Mouse (Mus musculus): ENCODE measurements at regions not wholly inside any gene's neighbourhood (a gene's known extent, or its start where the extent isn't known, plus 50 kb on each side); places are given as distances from the start of the nearest gene placed in this dataset.
A peak's percentile ranks its signal among the peaks of the same experiment; 100 is the strongest.

- no peak for TF ChIP-seq CTCF (IDR thresholded peaks at IDR 0.05; ENCODE audit: low read depth)
- no peak for TF ChIP-seq EP300 (IDR thresholded peaks at IDR 0.05; ENCODE audit: low read depth)
Observed at GRCm38 (mm10) chr8:112189698-112190097, 174.9 kb upstream of the Gm6793 start.

GRCm38 (mm10) chr8:112170184-112170583, 155.3 kb upstream of the Gm6793 start:
- Histone ChIP-seq H3K4me3 (ENCODE audit: low read depth, low read length) (no peak overlapping the region), H3K27me3 (ENCODE audit: insufficient read depth, low read length) (no peaks in the 10 kb centered on the region), H3K9ac (replicated peaks) (no peak overlapping the region), H3K27ac (ENCODE audit: low read depth) (no peak overlapping the region), H3K36me3 (replicated peaks; ENCODE audit: insufficient read depth, low read length) (no peaks in the 10 kb centered on the region), H3K9me3 (ENCODE audit: low read length) (no peaks in the 10 kb centered on the region), H3K4me2 (ENCODE audit: low read depth, low read length) (no peak overlapping the region), H3K4me1 (ENCODE audit: insufficient read depth) (no peaks in the 10 kb centered on the region)
- DNase-seq (no peak), ATAC-seq (no peak)
- 96% methylated on average over 1 of the region's 1 CpGs for WGBS (ENCODE audit: insufficient replicate concordance)
- no peak for TF ChIP-seq CTCF (IDR thresholded peaks at IDR 0.05; ENCODE audit: low read depth)
- no peak for TF ChIP-seq EP300 (IDR thresholded peaks at IDR 0.05; ENCODE audit: low read depth)

More at GRCm38 (mm10) chr8:112189698-112190097, 174.9 kb upstream of the Gm6793 start:
- ATAC-seq = no peak
- no peak overlapping the region for H3K4me2 ChIP-seq (ENCODE audit: low read depth, low read length)
- no peaks in the 10 kb centered on the region for H3K27me3 ChIP-seq (ENCODE audit: insufficient read depth, low read length)
- H3K9ac ChIP-seq (replicated peaks) = no peak overlapping the region
- no peak overlapping the region for H3K4me3 ChIP-seq (ENCODE audit: low read depth, low read length)
- H3K4me1 ChIP-seq (ENCODE audit: insufficient read depth) = no peaks in the 10 kb centered on the region
- no peak for DNase-seq
- 16% methylated on average over 2 of the region's 2 CpGs for WGBS (ENCODE audit: insufficient replicate concordance)
- no peaks in the 10 kb centered on the region for H3K36me3 ChIP-seq (replicated peaks; ENCODE audit: insufficient read depth, low read length)
- no peak overlapping the region for H3K27ac ChIP-seq (ENCODE audit: low read depth)
- no peaks in the 10 kb centered on the region; the same call in 1 of the 2 replicates for H3K9me3 ChIP-seq (ENCODE audit: low read length)

DNA sequence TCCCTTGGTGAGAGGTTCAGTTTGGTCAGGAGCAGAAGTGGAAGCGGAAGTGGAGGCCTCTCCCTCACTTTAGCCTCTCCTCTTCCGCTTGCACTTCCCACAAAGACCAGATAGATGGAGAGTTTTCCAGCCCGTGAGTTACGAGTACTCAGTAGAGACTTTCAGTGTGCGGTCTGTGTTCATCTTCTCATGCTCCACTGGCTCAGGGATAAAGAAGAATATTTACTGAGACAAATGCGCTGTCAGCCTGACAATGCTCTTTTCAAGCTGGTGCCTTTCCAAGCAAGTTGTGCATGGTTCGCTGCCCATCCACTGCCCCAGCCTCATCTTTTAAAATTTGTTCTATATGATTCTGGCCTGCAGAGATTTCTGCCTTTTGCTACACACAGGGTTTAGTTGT, 141.8 kb upstream of the Gm6793 start:
- Histone ChIP-seq H3K4me2 (ENCODE audit: low read depth, low read length) (no peak overlapping the region), H3K9ac (replicated peaks) (no peak overlapping the region), H3K27ac (ENCODE audit: low read depth) (no peak overlapping the region), H3K4me1 (ENCODE audit: insufficient read depth) (no peaks in the 10 kb centered on the region), H3K9me3 (ENCODE audit: low read length) (no peaks in the 10 kb centered on the region; the same call in 1 of the 2 replicates), H3K4me3 (ENCODE audit: low read depth, low read length) (no peak overlapping the region), H3K27me3 (ENCODE audit: insufficient read depth, low read length) (no peaks in the 10 kb centered on the region), H3K36me3 (replicated peaks; ENCODE audit: insufficient read depth, low read length) (no peaks in the 10 kb centered on the region)
- TF ChIP-seq EP300 (IDR thresholded peaks at IDR 0.05; ENCODE audit: low read depth) (no peak), CTCF (IDR thresholded peaks at IDR 0.05; ENCODE audit: low read depth) (no peak)
- 83% methylated on average over 7 of the region's 7 CpGs for WGBS (ENCODE audit: insufficient replicate concordance)
- ATAC-seq (no peak), DNase-seq (no peak)

DNA sequence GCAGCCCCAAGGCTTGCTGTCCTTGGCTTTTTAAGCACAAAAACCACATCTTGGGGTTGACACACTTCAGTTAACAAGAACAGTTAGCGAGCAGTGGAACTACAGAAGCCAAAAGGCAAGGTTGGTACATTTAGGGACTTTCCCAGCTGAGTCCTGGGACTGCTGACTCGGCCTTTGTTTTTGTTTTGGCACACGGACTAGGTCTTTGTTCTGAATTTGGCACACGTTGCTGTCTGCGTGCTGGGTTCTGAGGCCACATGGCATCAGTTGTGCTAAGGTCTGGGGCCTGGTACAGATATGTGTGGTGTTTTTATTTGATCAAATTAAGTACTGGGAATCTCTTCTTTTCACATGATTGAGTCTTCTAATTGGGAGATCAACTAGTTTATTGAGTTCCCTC, 124.1 kb upstream of the Gm6793 start:
- ATAC-seq (no peak), DNase-seq (no peak)
- H3K27ac ChIP-seq (ENCODE audit: low read depth) = no peak overlapping the region
- H3K4me3 ChIP-seq (ENCODE audit: low read depth, low read length) = no peak overlapping the region
- 60% methylated on average over 5 of the region's 5 CpGs for WGBS (ENCODE audit: insufficient replicate concordance)
- no peak overlapping the region for H3K4me2 ChIP-seq (ENCODE audit: low read depth, low read length)
- H3K36me3 ChIP-seq (replicated peaks; ENCODE audit: insufficient read depth, low read length) = no peaks in the 10 kb centered on the region
- H3K9ac ChIP-seq (replicated peaks) = no peak overlapping the region
- H3K27me3 ChIP-seq (ENCODE audit: insufficient read depth, low read length) = no peaks in the 10 kb centered on the region
- peaks cover 3% of the 10 kb centered on the region; the same call in 1 of the 2 replicates for H3K9me3 ChIP-seq (ENCODE audit: low read length)
- TF ChIP-seq CTCF (IDR thresholded peaks at IDR 0.05; ENCODE audit: low read depth) (no peak), EP300 (IDR thresholded peaks at IDR 0.05; ENCODE audit: low read depth) (no peak)
- no peaks in the 10 kb centered on the region for H3K4me1 ChIP-seq (ENCODE audit: insufficient read depth)

- no peak overlapping the region for H3K9ac ChIP-seq (replicated peaks)
- no peaks in the 10 kb centered on the region for H3K36me3 ChIP-seq (replicated peaks; ENCODE audit: insufficient read depth, low read length)
- 0 out of 2 replicates have a peak, but pooled peaks cover 3% of the 10 kb centered on the region for H3K9me3 ChIP-seq (ENCODE audit: low read length)
- no peaks in the 10 kb centered on the region for H3K27me3 ChIP-seq (ENCODE audit: insufficient read depth, low read length)
- DNase-seq (no peak), ATAC-seq (no peak)
- H3K4me1 ChIP-seq (ENCODE audit: insufficient read depth) = no peaks in the 10 kb centered on the region
- no peak overlapping the region for H3K27ac ChIP-seq (ENCODE audit: low read depth)
- 58% methylated on average over 2 of the region's 2 CpGs for WGBS (ENCODE audit: insufficient replicate concordance)
- TF ChIP-seq CTCF (IDR thresholded peaks at IDR 0.05; ENCODE audit: low read depth) (no peak), EP300 (IDR thresholded peaks at IDR 0.05; ENCODE audit: low read depth) (no peak)
- no peak overlapping the region for H3K4me3 ChIP-seq (ENCODE audit: low read depth, low read length)
- no peak overlapping the region for H3K4me2 ChIP-seq (ENCODE audit: low read depth, low read length)
Observed at GRCm38 (mm10) chr8:112130196-112130595, 115.4 kb upstream of the Gm6793 start.

- no peaks in the 10 kb centered on the region for H3K4me1 ChIP-seq (ENCODE audit: insufficient read depth)
- 0 out of 2 replicates have a peak, but pooled peaks cover 3% of the 10 kb centered on the region for H3K9me3 ChIP-seq (ENCODE audit: low read length)
- no peak overlapping the region for H3K9ac ChIP-seq (replicated peaks)
- H3K27me3 ChIP-seq (ENCODE audit: insufficient read depth, low read length) = no peaks in the 10 kb centered on the region
- no peak overlapping the region for H3K4me2 ChIP-seq (ENCODE audit: low read depth, low read length)
- H3K4me3 ChIP-seq (ENCODE audit: low read depth, low read length) = no peak overlapping the region
- no peaks in the 10 kb centered on the region for H3K36me3 ChIP-seq (replicated peaks; ENCODE audit: insufficient read depth, low read length)
- no peak overlapping the region for H3K27ac ChIP-seq (ENCODE audit: low read depth)
- 49% methylated on average over 14 of the region's 14 CpGs for WGBS (ENCODE audit: insufficient replicate concordance)
- DNase-seq (peak; percentile 55), ATAC-seq (no peak)
- TF ChIP-seq CTCF (IDR thresholded peaks at IDR 0.05; ENCODE audit: low read depth) = no peak
- no peak for TF ChIP-seq EP300 (IDR thresholded peaks at IDR 0.05; ENCODE audit: low read depth)
Observed at GRCm38 (mm10) chr8:112128833-112129518, 114.1 kb upstream of the Gm6793 start.
